Mouse (Mus musculus) olfactory bulb, adult 2 months (tissue): Measurements from ENCODE around the gene Klhdc10.

Source experiments
- CTCF ChIP-seq: fragments of 200-500 bp; IDR thresholded peaks from 2 replicates; pipeline ENCODE4 v1.5.1; 2012; ENCODE audit warnings: low read depth, mild to moderate bottlenecking, low read length, moderate library complexity; ENCODE audit not compliant: insufficient read depth
- POLR2A ChIP-seq: fragments of 200-500 bp; IDR thresholded peaks from 2 replicates; pipeline ENCODE4 v1.6.1; 2012; ENCODE audit warnings: mild to moderate bottlenecking, low read depth, low read length, moderate library complexity; ENCODE audit not compliant: insufficient read depth

- TF ChIP-seq CTCF (peak; percentile 91), POLR2A (no peak)
These were observed 58.4 kb downstream of the Klhdc10 start for GRCm38 (mm10) chr6:30459811-30460749.
